Mouse (Mus musculus): ENCODE measurements around the gene Veph1.

GRCm38 (mm10) chr3:66083856-66084255, 212.8 kb downstream of the Veph1 start:
- TF ChIP-seq POLR2A (IDR thresholded peaks at IDR 0.05; ENCODE audit: low read depth, low read length) (no peak), CTCF (IDR thresholded peaks at IDR 0.05; ENCODE audit: extremely low read depth, insufficient read length, insufficient replicate concordance, low read depth, low read length) (no peak)
